Mouse (Mus musculus): ENCODE data around the gene Dkc1. TPM values are rescaled to one million over a fixed set of nuclear protein-coding genes. Genes with fewer than 3 reads are reported as not detected.

The Dkc1 gene
- polyA plus RNA-seq, 1 experiment from 2014 or later = 79.2 TPM

Other genes with a start within 250 kb of the Dkc1 start
- gene Gab3, start 10.4 kb upstream of the Dkc1 start, polyA plus RNA-seq (2014; fragmentation: Nextera tagmentation; extraction: Ambion mirVana) = 1.8 and 1.9 TPM in 2 replicates
- 22.3 and 25.2 TPM in 2 replicates for gene Mpp1, start 35.2 kb downstream of the Dkc1 start, polyA plus RNA-seq (2014; fragmentation: Nextera tagmentation; extraction: Ambion mirVana)
- gene Smim9, start 67.9 kb downstream of the Dkc1 start, polyA plus RNA-seq (2014; fragmentation: Nextera tagmentation; extraction: Ambion mirVana) = not detected in 2 replicates

All from heart, embryonic 11.5 days (tissue).